Mouse (Mus musculus): ENCODE results near the gene Jmjd1c.

- TF ChIP-seq CTCF (IDR thresholded peaks at IDR 0.05) = no peak
- TF ChIP-seq POLR2A (IDR thresholded peaks at IDR 0.05; ENCODE audit: insufficient read depth, low read depth, low read length) = no peak
These were observed 81.5 kb downstream of the Jmjd1c start for GRCm38 (mm10) chr10:67177410-67177809.

Measured in heart, adult 2 months (tissue).